Mouse (Mus musculus) ES-E14 (cell line): ENCODE data around the gene Cnfn. TPM values are rescaled to one million over a fixed set of nuclear protein-coding genes. Genes with fewer than 3 reads are reported as not detected.

Source experiments
- DNase-seq: peaks from one replicate; pipeline ENCODE4 v3.0.0-alpha.2; 2013; ENCODE audit warnings: low read depth, low spot score
- H3K27ac ChIP-seq: 2 replicates; pipeline ENCODE4 v1.5.1; 2012; ENCODE audit warnings: low read depth, mild to moderate bottlenecking, low read length, moderate library complexity, mixed read lengths; ENCODE audit not compliant: poor library complexity, insufficient read depth, severe bottlenecking
- H3K36me3 ChIP-seq: 2 replicates; pipeline ENCODE4 v1.6.1; 2012; ENCODE audit warnings: mild to moderate bottlenecking, low read length, moderate library complexity, mixed read lengths; ENCODE audit not compliant: control insufficient read depth, poor library complexity, insufficient read depth, severe bottlenecking
- H3K4me1 ChIP-seq, 2 experiments: fragments of 150-350 bp in 1 of 2; sonication (generic) in 1 of 2; 2 replicates each; pipeline ENCODE4 v1.6.1; 2012; ENCODE audit warnings: low read length in 2 of 2, mild to moderate bottlenecking in 1 of 2, mixed read lengths in 1 of 2; ENCODE audit not compliant: control insufficient read depth in 2 of 2, insufficient read depth in 2 of 2, poor library complexity in 1 of 2
- H3K4me3 ChIP-seq, 2 experiments: fragments of 150-350 bp in 1 of 2; sonication (generic) in 1 of 2; 2 replicates each; pipeline ENCODE4 v1.5.1; 2012; ENCODE audit warnings: low read length in 2 of 2, low read depth in 1 of 2, mild to moderate bottlenecking in 1 of 2, mixed read lengths in 1 of 2; ENCODE audit not compliant: insufficient read depth in 1 of 2, poor library complexity in 1 of 2, severe bottlenecking in 1 of 2
- H3K9ac ChIP-seq: 2 replicates; pipeline ENCODE4 v1.6.1; 2012; ENCODE audit warnings: low read depth, mild to moderate bottlenecking, low read length, mixed read lengths; ENCODE audit not compliant: poor library complexity, insufficient read depth, severe bottlenecking
- H3K9me3 ChIP-seq: fragments of 150-350 bp; sonication (generic); 2 replicates; pipeline ENCODE4 v1.6.1; 2012; ENCODE audit warnings: low read depth, mild to moderate bottlenecking, low read length; ENCODE audit not compliant: control insufficient read depth, insufficient read depth
- CHD2 ChIP-seq: IDR thresholded peaks from 2 replicates; pipeline ENCODE4 v1.6.1; 2014; ENCODE audit warnings: mild to moderate bottlenecking, low read depth, low read length, inconsistent platforms
- HCFC1 ChIP-seq: IDR thresholded peaks from 2 replicates; pipeline ENCODE4 v1.6.1; 2012; ENCODE audit warnings: low read length, inconsistent platforms, borderline replicate concordance; ENCODE audit not compliant: insufficient read depth
- MAFK ChIP-seq: IDR thresholded peaks from 2 replicates; pipeline ENCODE4 v1.6.1; 2014; ENCODE audit warnings: mild to moderate bottlenecking, low read depth, low read length, inconsistent platforms; ENCODE audit not compliant: insufficient read depth
- ZC3H11A ChIP-seq: IDR thresholded peaks from 2 replicates; pipeline ENCODE4 v1.6.1; 2012; ENCODE audit warnings: low read depth, mild to moderate bottlenecking, inconsistent platforms, low read length, borderline replicate concordance
- ZNF384 ChIP-seq: IDR thresholded peaks from 2 replicates; pipeline ENCODE4 v1.6.1; 2012; ENCODE audit warnings: low read depth, low read length, inconsistent platforms
- in situ Hi-C, 2 experiments: fragments of 600-800 bp; cut with MboI; formaldehyde crosslinking; loops; one replicate each; pipeline ENCODE4 v1.15.1; 2025; ENCODE audit warnings: low sequenced_read_pairs in 2 of 2, inconsistent platforms in 1 of 2; ENCODE audit not compliant: unreplicated experiment in 2 of 2
- total RNA-seq: library from RNA; depleted of rRNA; stranded (reverse); fragments of 300-350 nt; gene quantifications from 2 replicates; pipeline ENCODE4 v1.2.3, GENCODE M21; 2012

Gene Cnfn
- total RNA-seq, 1 experiment = not detected

DNA sequence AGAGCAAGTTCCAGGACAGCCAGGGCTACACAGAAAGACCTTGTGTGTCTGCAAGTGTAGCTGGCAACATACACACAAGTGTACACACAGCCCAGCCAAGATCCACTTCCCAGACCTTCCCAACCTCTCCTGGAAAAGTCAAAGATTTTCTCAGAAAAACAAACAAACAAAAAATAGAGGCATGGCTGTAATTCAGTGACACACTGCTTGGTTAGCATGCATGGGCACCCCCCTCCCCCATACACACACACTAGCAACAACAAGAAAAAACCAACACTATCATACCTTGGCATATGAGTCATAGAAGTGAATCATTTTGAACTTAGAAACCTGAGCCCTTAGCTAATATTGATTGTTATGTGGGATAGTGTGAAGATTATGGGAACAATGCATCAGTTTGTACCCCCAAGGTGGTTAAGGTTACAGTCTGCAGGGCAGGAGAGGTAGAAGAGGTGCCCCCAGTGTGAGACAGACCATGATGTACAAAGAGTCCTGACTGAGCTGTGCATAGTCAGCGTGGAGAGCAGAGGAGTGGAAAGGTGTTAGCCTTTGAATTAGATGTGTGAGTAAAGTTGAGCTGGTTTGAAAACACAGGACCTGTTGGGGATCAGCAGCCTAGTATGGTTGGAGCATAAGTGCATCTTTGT, 41.6 kb upstream of the Cnfn start:
- H3K9me3 ChIP-seq = no peaks in the 10 kb centered on the region
- no peak for DNase-seq
- in situ Hi-C loops = no loop called here

DNA sequence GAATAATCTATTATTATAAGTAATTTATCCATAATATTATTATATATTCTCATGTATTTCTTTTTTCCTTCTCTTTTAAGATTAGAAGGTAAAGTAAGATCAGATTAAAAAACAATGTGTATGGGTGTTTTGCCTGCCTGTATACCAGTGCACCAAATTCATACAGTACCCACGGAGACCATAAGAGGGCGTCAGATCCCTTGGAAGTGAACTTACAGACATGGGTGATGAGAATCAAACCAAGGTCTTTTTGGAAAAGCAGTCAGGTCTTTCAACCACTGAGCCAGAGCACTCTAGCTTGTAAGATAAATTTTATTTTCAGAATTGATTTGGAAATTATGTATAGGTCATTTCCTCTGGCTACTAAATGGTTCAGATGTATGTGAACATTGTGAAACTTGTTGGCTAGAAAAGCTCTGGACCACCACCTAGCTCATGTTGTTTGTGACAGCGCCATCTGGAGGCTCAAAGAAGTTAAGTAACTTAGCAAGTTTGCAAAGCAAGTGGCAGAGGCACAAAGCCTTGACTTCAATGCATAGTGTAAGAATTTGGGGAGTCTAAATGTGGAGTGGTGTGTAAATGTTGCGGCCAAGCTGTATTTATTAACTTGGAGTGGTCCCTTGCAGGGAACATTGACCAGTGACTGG, 39.7 kb upstream of the Cnfn start:
- TF ChIP-seq ZC3H11A (peak; percentile 17; the same call in 1 of the 2 replicates), MAFK (no peak)
- Histone ChIP-seq H3K27ac (no peak overlapping the region), H3K4me3 (no peak overlapping the region), H3K9ac (no peak overlapping the region), H3K36me3 (no peaks in the 10 kb centered on the region), H3K9me3 (no peaks in the 10 kb centered on the region), H3K4me1 (peaks cover 0 to 4% of the 10 kb centered on the region in 2 experiments; a peak in 1 of 4 replicates)
- DNase-seq = peak; percentile 82
- in situ Hi-C loops = no loop called here

More for the DNA sequence above, 41.6 kb upstream of the Cnfn start:
- no peaks in the 10 kb centered on the region for H3K36me3 ChIP-seq
- no peak overlapping the region for H3K4me3 ChIP-seq
- H3K27ac ChIP-seq = no peak overlapping the region
- peaks cover 0 to 4% of the 10 kb centered on the region in 2 experiments; a peak in 1 of 4 replicates for H3K4me1 ChIP-seq
- TF ChIP-seq HCFC1 = no peak
- no peak for TF ChIP-seq ZC3H11A
- TF ChIP-seq MAFK = no peak
- TF ChIP-seq CHD2 = no peak
- TF ChIP-seq ZNF384 = no peak
- H3K9ac ChIP-seq = no peak overlapping the region

DNA sequence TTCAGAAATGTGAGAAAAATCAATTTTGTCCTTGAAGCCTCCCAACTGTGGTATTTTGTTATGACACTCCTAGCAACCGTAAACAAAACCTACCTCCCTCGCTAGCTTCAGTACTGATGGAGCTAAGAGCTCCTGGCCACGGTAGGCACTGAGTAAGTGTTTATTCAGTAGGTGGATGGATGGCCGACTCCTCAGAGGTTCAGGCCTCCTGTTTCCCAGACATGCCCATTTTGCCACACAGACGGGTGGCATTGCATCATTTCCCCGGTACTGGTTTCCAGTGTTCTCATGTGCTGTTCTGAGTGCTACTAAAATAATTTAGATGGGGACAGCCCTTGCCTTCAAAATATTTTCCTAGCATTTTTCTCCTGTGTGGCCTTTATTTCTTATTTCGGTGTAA, 36.9 kb upstream of the Cnfn start:
- no peak overlapping the region for H3K9ac ChIP-seq
- TF ChIP-seq ZC3H11A (no peak), HCFC1 (no peak), ZNF384 (no peak), CHD2 (no peak), MAFK (no peak)
- H3K36me3 ChIP-seq = no peaks in the 10 kb centered on the region
- in situ Hi-C loops = no loop called here
- no peak overlapping the region for H3K4me3 ChIP-seq
- peaks cover 0 to 3% of the 10 kb centered on the region in 2 experiments; a peak in 2 of 4 replicates for H3K4me1 ChIP-seq
- no peak for DNase-seq
- no peak overlapping the region for H3K27ac ChIP-seq
- H3K9me3 ChIP-seq = no peaks in the 10 kb centered on the region

DNA sequence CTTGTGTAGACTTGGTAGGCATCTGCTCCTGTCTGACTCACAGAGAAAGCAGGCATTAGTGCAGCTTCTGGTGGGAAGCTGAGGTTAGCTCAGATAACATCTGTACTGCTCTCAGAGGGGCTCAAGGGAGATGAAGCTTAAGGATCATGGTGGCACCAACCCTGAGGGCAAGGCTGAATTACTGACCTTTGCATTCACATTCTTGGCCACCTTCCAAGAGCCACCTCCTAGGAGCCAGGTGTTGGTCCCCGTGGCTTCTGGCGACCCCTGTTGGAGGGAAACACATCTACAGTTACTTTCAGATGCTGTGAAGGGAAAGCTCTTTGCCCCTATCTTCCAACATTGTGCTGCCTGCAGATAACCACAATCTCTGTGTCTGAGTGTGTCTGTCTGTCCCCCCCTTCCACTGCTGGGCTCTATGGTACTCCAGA, 33.2 kb upstream of the Cnfn start:
- Histone ChIP-seq H3K36me3 (no peaks in the 10 kb centered on the region), H3K4me1 (peaks cover 0 to 6% of the 10 kb centered on the region in 2 experiments; a peak in 2 of 4 replicates), H3K27ac (no peak overlapping the region), H3K4me3 (no peak overlapping the region), H3K9me3 (no peaks in the 10 kb centered on the region), H3K9ac (no peak overlapping the region)
- in situ Hi-C loops = no loop called here
- DNase-seq = peak; percentile 91
- TF ChIP-seq HCFC1 = no peak

GRCm38 (mm10) chr7:25401986-25402385, 32.5 kb upstream of the Cnfn start:
- in situ Hi-C loops = no loop called here
- no peak overlapping the region for H3K4me3 ChIP-seq
- no peak overlapping the region for H3K27ac ChIP-seq
- no peaks in the 10 kb centered on the region for H3K36me3 ChIP-seq
- no peak for DNase-seq
- TF ChIP-seq MAFK (no peak), ZC3H11A (no peak), HCFC1 (no peak)
- H3K4me1 ChIP-seq = peaks cover 2 to 6% of the 10 kb centered on the region in 2 experiments; a peak in 2 of 4 replicates
- no peaks in the 10 kb centered on the region for H3K9me3 ChIP-seq
- H3K9ac ChIP-seq = no peak overlapping the region
